Mouse (Mus musculus): ENCODE measurements around the gene Ccl25. TPM values are rescaled to one million over a fixed set of nuclear protein-coding genes. Genes with fewer than 3 reads are reported as not detected.
A peak's percentile ranks its signal among the peaks of the same experiment; 100 is the strongest.

Ccl25 gene
- polyA plus RNA-seq (2015; fragmentation: Nextera tagmentation; extraction: Ambion mirVana) = 15.5 and 20.6 TPM in 2 replicates

- Histone ChIP-seq H3K27ac (ENCODE audit: low read length) (peak within 1 kb of the TSS; percentile 90), H3K36me3 (ENCODE audit: insufficient read depth, low read length) (peaks cover 30% of the 10 kb centered on the region), H3K27me3 (ENCODE audit: insufficient read depth, low read length) (no peaks in the 10 kb centered on the region), H3K4me3 (ENCODE audit: low read length) (peak within 1 kb of the TSS; percentile 94), H3K9me3 (ENCODE audit: low read length) (no peaks in the 10 kb centered on the region), H3K4me2 (replicated peaks; ENCODE audit: low read depth, low read length) (peak within 1 kb of the TSS; percentile 81), H3K4me1 (ENCODE audit: insufficient read depth, low read length) (peaks cover 28% of the 10 kb centered on the region), H3K9ac (replicated peaks; ENCODE audit: low read length) (peak within 1 kb of the TSS; percentile 99)
- peak; percentile 98 for ATAC-seq (ENCODE audit: low FRiP score, low TSS enrichment)
- under 1% methylated on average over 77 of the region's 78 CpGs for WGBS
Measured at GRCm38 (mm10) chr8:4324983-4325750, at the start of gene Ccl25, which contains the start of gene Elavl1. Gene Ccl25 (plus strand): TSS chr8:4325210. Gene Elavl1 (minus strand): TSS chr8:4325413.

- Histone ChIP-seq H3K27ac (ENCODE audit: low read length) (peak within 1 kb of the TSS; percentile 76), H3K27me3 (ENCODE audit: insufficient read depth, low read length) (no peaks in the 10 kb centered on the region), H3K9me3 (ENCODE audit: low read length) (no peaks in the 10 kb centered on the region), H3K4me1 (ENCODE audit: insufficient read depth, low read length) (peaks cover 8% of the 10 kb centered on the region), H3K9ac (replicated peaks; ENCODE audit: low read length) (peak within 1 kb of the TSS; percentile 89), H3K4me2 (replicated peaks; ENCODE audit: low read depth, low read length) (peak within 1 kb of the TSS; percentile 76), H3K36me3 (ENCODE audit: insufficient read depth, low read length) (peaks cover 18% of the 10 kb centered on the region), H3K4me3 (ENCODE audit: low read length) (peak within 1 kb of the TSS; percentile 94)
- WGBS = under 1% methylated on average over 39 of the region's 39 CpGs
- peak; percentile 96 for ATAC-seq (ENCODE audit: low FRiP score, low TSS enrichment)
Measured at GRCm38 (mm10) chr8:4275275-4276110, 49.5 kb upstream of the Ccl25 start, which contains the start of gene Timm44. Gene Timm44 (minus strand): TSS chr8:4275913.

- H3K36me3 ChIP-seq (ENCODE audit: insufficient read depth, low read length) = peaks cover 16% of the 10 kb centered on the region
- H3K9ac ChIP-seq (replicated peaks; ENCODE audit: low read length) = peak overlapping the region; percentile 89
- WGBS = 31% methylated on average over 9 of the region's 9 CpGs
- peak overlapping the region; percentile 94 for H3K4me3 ChIP-seq (ENCODE audit: low read length)
- no peaks in the 10 kb centered on the region for H3K9me3 ChIP-seq (ENCODE audit: low read length)
- H3K27me3 ChIP-seq (ENCODE audit: insufficient read depth, low read length) = no peaks in the 10 kb centered on the region
- peaks cover 8% of the 10 kb centered on the region for H3K4me1 ChIP-seq (ENCODE audit: insufficient read depth, low read length)
- no peak for ATAC-seq (ENCODE audit: low FRiP score, low TSS enrichment)
- H3K27ac ChIP-seq (ENCODE audit: low read length) = peak overlapping the region; percentile 76
- peak overlapping the region; percentile 76 for H3K4me2 ChIP-seq (replicated peaks; ENCODE audit: low read depth, low read length)
Measured at GRCm38 (mm10) chr8:4276111-4276465, 48.9 kb upstream of the Ccl25 start.

- Histone ChIP-seq H3K36me3 (ENCODE audit: insufficient read depth, low read length) (peaks cover 71% of the 10 kb centered on the region), H3K4me3 (ENCODE audit: low read length) (no peak overlapping the region), H3K9me3 (ENCODE audit: low read length) (no peaks in the 10 kb centered on the region), H3K27me3 (ENCODE audit: insufficient read depth, low read length) (no peaks in the 10 kb centered on the region), H3K9ac (replicated peaks; ENCODE audit: low read length) (no peak overlapping the region), H3K27ac (ENCODE audit: low read length) (no peak overlapping the region), H3K4me2 (replicated peaks; ENCODE audit: low read depth, low read length) (no peak overlapping the region), H3K4me1 (ENCODE audit: insufficient read depth, low read length) (no peaks in the 10 kb centered on the region)
- WGBS = 84% methylated on average over 5 of the region's 5 CpGs
- no peak for ATAC-seq (ENCODE audit: low FRiP score, low TSS enrichment)
Measured at GRCm38 (mm10) chr8:4292738-4293137, 32.3 kb upstream of the Ccl25 start.

GRCm38 (mm10) chr8:4297822-4298221 lies 27.2 kb upstream of the Ccl25 start:
- H3K36me3 ChIP-seq (ENCODE audit: insufficient read depth, low read length) = peaks cover 82% of the 10 kb centered on the region
- no peak overlapping the region for H3K4me2 ChIP-seq (replicated peaks; ENCODE audit: low read depth, low read length)
- no peak overlapping the region for H3K9ac ChIP-seq (replicated peaks; ENCODE audit: low read length)
- no peak overlapping the region for H3K4me3 ChIP-seq (ENCODE audit: low read length)
- WGBS = 94% methylated on average over 4 of the region's 4 CpGs
- ATAC-seq (ENCODE audit: low FRiP score, low TSS enrichment) = no peak
- H3K27ac ChIP-seq (ENCODE audit: low read length) = no peak overlapping the region
- no peaks in the 10 kb centered on the region for H3K27me3 ChIP-seq (ENCODE audit: insufficient read depth, low read length)
- no peaks in the 10 kb centered on the region for H3K4me1 ChIP-seq (ENCODE audit: insufficient read depth, low read length)
- H3K9me3 ChIP-seq (ENCODE audit: low read length) = no peaks in the 10 kb centered on the region

- H3K36me3 ChIP-seq (ENCODE audit: insufficient read depth, low read length) = peaks cover 72% of the 10 kb centered on the region
- no peak for ATAC-seq (ENCODE audit: low FRiP score, low TSS enrichment)
Measured at GRCm38 (mm10) chr8:4304124-4304547, 20.9 kb upstream of the Ccl25 start.

GRCm38 (mm10) chr8:4305838-4306237 lies 19.2 kb upstream of the Ccl25 start:
- Histone ChIP-seq H3K27ac (ENCODE audit: low read length) (no peak overlapping the region), H3K4me1 (ENCODE audit: insufficient read depth, low read length) (no peaks in the 10 kb centered on the region), H3K9ac (replicated peaks; ENCODE audit: low read length) (no peak overlapping the region), H3K27me3 (ENCODE audit: insufficient read depth, low read length) (no peaks in the 10 kb centered on the region), H3K36me3 (ENCODE audit: insufficient read depth, low read length) (peaks cover 75% of the 10 kb centered on the region), H3K9me3 (ENCODE audit: low read length) (no peaks in the 10 kb centered on the region), H3K4me2 (replicated peaks; ENCODE audit: low read depth, low read length) (no peak overlapping the region), H3K4me3 (ENCODE audit: low read length) (no peak overlapping the region)
- whole genome bisulfite sequencing = 91% methylated on average over 2 of the region's 2 CpGs
- ATAC-seq (ENCODE audit: low FRiP score, low TSS enrichment) = no peak

More at GRCm38 (mm10) chr8:4304124-4304547, 20.9 kb upstream of the Ccl25 start:
- Histone ChIP-seq H3K4me2 (replicated peaks; ENCODE audit: low read depth, low read length) (no peak overlapping the region), H3K9me3 (ENCODE audit: low read length) (no peaks in the 10 kb centered on the region), H3K27ac (ENCODE audit: low read length) (no peak overlapping the region), H3K4me1 (ENCODE audit: insufficient read depth, low read length) (no peaks in the 10 kb centered on the region), H3K9ac (replicated peaks; ENCODE audit: low read length) (no peak overlapping the region), H3K4me3 (ENCODE audit: low read length) (no peak overlapping the region), H3K27me3 (ENCODE audit: insufficient read depth, low read length) (no peaks in the 10 kb centered on the region)
- 87% methylated on average over 3 of the region's 3 CpGs for WGBS

GRCm38 (mm10) chr8:4312104-4312503 lies 12.9 kb upstream of the Ccl25 start:
- no peaks in the 10 kb centered on the region for H3K9me3 ChIP-seq (ENCODE audit: low read length)
- H3K4me1 ChIP-seq (ENCODE audit: insufficient read depth, low read length) = peaks cover 5% of the 10 kb centered on the region; the same call in 1 of the 2 replicates
- no peak overlapping the region for H3K4me2 ChIP-seq (replicated peaks; ENCODE audit: low read depth, low read length)
- no peak overlapping the region for H3K27ac ChIP-seq (ENCODE audit: low read length)
- no peak for ATAC-seq (ENCODE audit: low FRiP score, low TSS enrichment)
- H3K4me3 ChIP-seq (ENCODE audit: low read length) = no peak overlapping the region
- no peak overlapping the region for H3K9ac ChIP-seq (replicated peaks; ENCODE audit: low read length)
- H3K27me3 ChIP-seq (ENCODE audit: insufficient read depth, low read length) = no peaks in the 10 kb centered on the region
- H3K36me3 ChIP-seq (ENCODE audit: insufficient read depth, low read length) = peaks cover 40% of the 10 kb centered on the region

- H3K27ac ChIP-seq (ENCODE audit: low read length) = no peak overlapping the region
- H3K4me3 ChIP-seq (ENCODE audit: low read length) = no peak overlapping the region
- no peak for ATAC-seq (ENCODE audit: low FRiP score, low TSS enrichment)
- no peaks in the 10 kb centered on the region for H3K9me3 ChIP-seq (ENCODE audit: low read length)
- peaks cover 34% of the 10 kb centered on the region for H3K36me3 ChIP-seq (ENCODE audit: insufficient read depth, low read length)
- H3K4me1 ChIP-seq (ENCODE audit: insufficient read depth, low read length) = peaks cover 5% of the 10 kb centered on the region; the same call in 1 of the 2 replicates
- no peaks in the 10 kb centered on the region for H3K27me3 ChIP-seq (ENCODE audit: insufficient read depth, low read length)
- no peak overlapping the region for H3K9ac ChIP-seq (replicated peaks; ENCODE audit: low read length)
- 69% methylated on average over 3 of the region's 3 CpGs for WGBS
- no peak overlapping the region for H3K4me2 ChIP-seq (replicated peaks; ENCODE audit: low read depth, low read length)
Measured at GRCm38 (mm10) chr8:4313254-4314124, 11.5 kb upstream of the Ccl25 start.
